Mouse (Mus musculus) macrophage (primary cell): Measurements from ENCODE around the gene Sdf2l1. TPM values are rescaled to one million over a fixed set of nuclear protein-coding genes. Genes with fewer than 3 reads are reported as not detected.

Source experiments
- H3K27ac ChIP-seq: fragments of 350-480 bp; formaldehyde crosslinking; 2 replicates; pipeline ENCODE4 v1.9.0; 2021
- H3K36me3 ChIP-seq: fragments of 350-480 bp; formaldehyde crosslinking; 2 replicates; pipeline ENCODE4 v1.9.0; 2021; ENCODE audit errors: inconsistent target
- H3K4me3 ChIP-seq: fragments of 350-480 bp; formaldehyde crosslinking; 2 replicates; pipeline ENCODE4 v1.9.0; 2021; ENCODE audit errors: inconsistent target
- H3K79me2 ChIP-seq: fragments of 350-480 bp; formaldehyde crosslinking; 2 replicates; pipeline ENCODE4 v1.9.0; 2021; ENCODE audit errors: inconsistent target
- WGBS: methylation state at CpG from one replicate; pipeline ENCODE4 v1.1.7; 2026; ENCODE audit warnings: inconsistent platforms; ENCODE audit not compliant: missing documents; 5-methylcytosine and 5-hydroxymethylcytosine counted together
- polyA plus RNA-seq: library from polyadenylated mRNA; stranded (reverse); fragments of 250-400 nt; gene quantifications from 3 replicates; pipeline ENCODE4 v1.2.4, GENCODE M21; 2018; ENCODE audit warnings: inconsistent platforms

Gene Sdf2l1
- polyA plus RNA-seq, 1 experiment from 2014 or later: 56.1 TPM

DNA sequence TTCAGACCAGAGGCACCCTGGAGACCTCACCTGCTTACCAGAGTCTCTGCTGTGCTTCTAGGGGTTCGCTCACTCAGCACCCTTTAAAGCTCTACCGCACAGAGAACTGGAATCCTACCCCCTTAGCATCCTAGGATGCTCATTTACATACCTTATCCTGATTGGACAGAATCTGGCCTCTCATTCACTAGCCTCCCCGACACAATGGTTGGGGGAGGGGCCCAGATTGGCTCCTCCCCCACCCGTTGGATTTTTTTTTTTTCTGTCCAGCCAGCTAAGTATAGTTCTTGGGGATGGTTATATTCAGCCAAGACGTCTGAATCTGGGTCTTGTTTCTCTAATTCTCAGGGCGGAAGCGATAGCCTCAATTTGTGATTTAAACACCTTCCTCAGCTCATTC is 12.2 kb upstream of the Sdf2l1 start, which contains the start of gene Ydjc:
Ydjc (plus strand) TSS at position 283 of the 400 bp plus-strand sequence.
- WGBS: 48% methylated on average over 7 of the region's 7 CpGs

DNA sequence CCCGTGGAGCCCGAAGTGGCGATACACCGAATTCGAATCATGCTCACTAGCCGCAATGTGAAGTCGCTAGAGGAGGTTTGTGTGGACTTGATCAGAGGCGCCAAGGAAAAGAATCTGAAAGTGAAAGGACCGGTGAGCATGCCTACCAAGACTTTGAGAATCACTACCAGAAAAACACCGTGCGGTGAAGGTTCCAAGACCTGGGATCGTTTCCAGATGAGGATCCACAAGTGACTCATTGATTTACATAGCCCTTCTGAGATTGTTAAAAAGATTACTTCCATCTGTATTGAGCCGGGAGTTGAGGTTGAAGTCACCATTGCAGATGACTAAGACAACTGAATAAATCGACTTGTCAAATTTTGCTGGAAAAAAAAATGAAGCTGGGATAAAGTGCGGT is 5.2 kb upstream of the Sdf2l1 start:
- no peaks in the 10 kb centered on the region for H3K79me2 ChIP-seq
- 89% methylated on average over 15 of the region's 15 CpGs for WGBS
- H3K27ac ChIP-seq: no peak overlapping the region
- no peak overlapping the region for H3K4me3 ChIP-seq
- no peaks in the 10 kb centered on the region for H3K36me3 ChIP-seq

More for the DNA sequence above, 12.2 kb upstream of the Sdf2l1 start, which contains the start of gene Ydjc:
- Histone ChIP-seq H3K4me3 (no peak within 1 kb of the TSS), H3K27ac (no peak within 1 kb of the TSS), H3K79me2 (no peaks in the 10 kb centered on the region), H3K36me3 (no peaks in the 10 kb centered on the region)

DNA sequence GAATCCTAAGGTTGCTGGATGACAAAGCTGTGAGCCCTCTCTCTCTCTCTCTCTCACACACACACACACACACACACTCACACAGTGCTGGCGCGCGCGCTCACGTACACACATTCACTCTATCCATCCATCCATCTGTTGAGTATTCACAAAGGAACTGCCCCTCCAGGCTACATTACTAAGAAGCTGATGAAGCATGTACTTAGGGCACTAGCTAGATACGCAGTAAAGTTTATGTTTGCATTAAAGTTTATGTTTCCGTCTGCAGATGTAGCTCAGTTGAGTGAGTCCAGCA is 670 bp upstream of the Sdf2l1 start:
- WGBS: 74% methylated on average over 7 of the region's 7 CpGs
- Histone ChIP-seq H3K27ac (peak overlapping the region; percentile 69), H3K79me2 (peaks cover 18% of the 10 kb centered on the region), H3K4me3 (peak overlapping the region; percentile 30), H3K36me3 (no peaks in the 10 kb centered on the region)

DNA sequence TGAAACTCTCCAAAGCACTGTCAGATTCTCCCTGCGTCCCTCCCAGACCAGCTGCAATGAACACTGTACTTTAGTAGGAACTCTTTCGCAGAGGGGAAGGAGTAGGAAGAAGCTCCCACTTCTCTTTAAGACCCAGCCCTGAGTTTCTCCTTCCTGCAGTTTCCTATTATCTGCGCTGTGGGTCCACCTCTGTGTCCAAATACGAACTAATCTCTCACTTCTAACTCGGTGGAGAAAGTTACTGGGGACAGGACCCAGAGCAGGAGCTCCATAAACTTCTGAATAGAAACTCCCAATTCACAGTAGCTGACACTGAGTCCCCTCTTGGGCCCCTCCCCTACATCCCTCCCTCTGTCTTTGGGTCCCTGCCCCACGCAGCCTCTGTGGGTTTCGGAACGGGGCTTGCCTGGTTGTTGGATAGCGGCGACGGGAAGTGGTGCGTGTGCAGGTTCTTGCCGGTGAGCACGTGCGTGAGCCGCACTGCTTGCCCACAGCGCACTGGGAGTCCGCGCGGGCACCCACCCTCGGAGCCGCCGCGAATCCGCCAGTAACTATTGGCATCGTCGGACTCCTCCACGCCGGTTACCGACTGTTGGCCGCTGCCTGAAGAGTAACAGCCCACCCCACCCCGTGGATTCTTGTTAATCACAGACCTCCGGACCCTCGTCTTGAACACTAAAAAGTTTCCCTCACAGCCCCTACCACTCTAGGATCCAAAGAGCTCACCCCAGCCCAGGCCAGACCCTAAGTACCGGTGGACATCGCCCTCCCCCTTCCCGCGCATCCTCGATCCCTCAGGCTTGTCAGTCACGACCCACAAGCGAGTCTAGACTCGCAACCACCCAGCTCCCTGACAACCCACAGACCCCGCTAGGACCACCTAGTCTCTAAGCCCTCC is 743 bp downstream of the Sdf2l1 start:
- H3K79me2 ChIP-seq: peaks cover 18% of the 10 kb centered on the region
- peak overlapping the region; percentile 96 for H3K4me3 ChIP-seq
- peak overlapping the region; percentile 67 for H3K27ac ChIP-seq
- no peaks in the 10 kb centered on the region for H3K36me3 ChIP-seq
- WGBS: 1% methylated on average over 40 of the region's 43 CpGs

DNA sequence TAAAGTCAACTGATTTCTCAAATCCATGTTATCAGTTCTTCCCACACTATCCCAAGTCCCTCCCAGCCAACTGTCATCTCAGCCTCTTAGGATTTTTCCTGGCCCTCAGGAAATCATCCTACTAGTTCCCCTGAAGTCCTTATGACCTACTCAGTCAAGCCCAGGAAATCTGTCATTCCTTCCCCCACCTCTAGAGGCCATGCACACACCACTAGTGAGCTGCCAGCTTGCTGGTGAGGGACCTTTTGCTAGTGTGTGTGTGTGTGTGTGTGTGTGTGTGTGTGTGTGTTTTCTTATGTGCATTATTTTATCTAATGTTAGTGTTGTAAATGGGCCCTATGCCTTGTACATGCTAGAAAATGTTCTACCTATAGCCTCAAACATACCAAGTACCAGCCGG is 4.9 kb downstream of the Sdf2l1 start:
- Histone ChIP-seq H3K27ac (no peak overlapping the region), H3K79me2 (peaks cover 18% of the 10 kb centered on the region), H3K36me3 (no peaks in the 10 kb centered on the region), H3K4me3 (no peak overlapping the region)
- WGBS: 91% methylated on average over 1 of the region's 1 CpGs

DNA sequence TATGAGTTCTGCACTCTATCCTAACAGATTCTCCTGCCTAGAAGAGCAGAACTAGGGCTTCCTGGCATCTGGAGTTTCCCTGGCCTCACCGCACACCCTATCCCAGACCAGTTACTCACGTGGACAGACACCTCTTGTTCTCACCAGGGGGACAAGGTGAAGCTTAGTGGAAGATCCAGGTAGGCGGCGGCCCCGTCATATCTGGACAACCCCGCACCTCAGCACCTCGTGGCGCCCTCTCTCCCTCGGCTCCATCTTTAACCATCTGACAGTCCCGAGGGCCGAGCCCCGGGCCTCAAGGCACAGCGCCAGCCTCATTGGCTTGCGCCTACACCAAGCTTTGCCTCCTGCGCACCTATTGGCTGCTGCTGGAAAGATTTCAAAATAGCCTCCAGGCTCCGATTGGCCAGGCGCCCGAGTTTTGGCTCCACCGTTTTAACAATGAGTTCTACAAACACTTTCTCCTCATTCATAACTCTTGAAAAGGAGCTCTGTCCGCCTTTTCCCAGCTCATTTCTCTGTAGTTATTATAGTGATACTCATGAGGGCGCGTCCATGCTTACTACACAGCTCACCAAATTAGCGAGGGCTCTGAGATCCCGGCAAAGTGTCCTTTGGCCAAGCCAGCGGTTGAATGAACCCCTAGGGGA is 7.2 kb downstream of the Sdf2l1 start, which contains the start of gene 2610318N02Rik:
2610318N02Rik (minus strand) TSS at position 297 of the 650 bp plus-strand sequence.
- H3K27ac ChIP-seq: peak within 1 kb of the TSS; percentile 17; the same call in 1 of the 2 replicates

DNA sequence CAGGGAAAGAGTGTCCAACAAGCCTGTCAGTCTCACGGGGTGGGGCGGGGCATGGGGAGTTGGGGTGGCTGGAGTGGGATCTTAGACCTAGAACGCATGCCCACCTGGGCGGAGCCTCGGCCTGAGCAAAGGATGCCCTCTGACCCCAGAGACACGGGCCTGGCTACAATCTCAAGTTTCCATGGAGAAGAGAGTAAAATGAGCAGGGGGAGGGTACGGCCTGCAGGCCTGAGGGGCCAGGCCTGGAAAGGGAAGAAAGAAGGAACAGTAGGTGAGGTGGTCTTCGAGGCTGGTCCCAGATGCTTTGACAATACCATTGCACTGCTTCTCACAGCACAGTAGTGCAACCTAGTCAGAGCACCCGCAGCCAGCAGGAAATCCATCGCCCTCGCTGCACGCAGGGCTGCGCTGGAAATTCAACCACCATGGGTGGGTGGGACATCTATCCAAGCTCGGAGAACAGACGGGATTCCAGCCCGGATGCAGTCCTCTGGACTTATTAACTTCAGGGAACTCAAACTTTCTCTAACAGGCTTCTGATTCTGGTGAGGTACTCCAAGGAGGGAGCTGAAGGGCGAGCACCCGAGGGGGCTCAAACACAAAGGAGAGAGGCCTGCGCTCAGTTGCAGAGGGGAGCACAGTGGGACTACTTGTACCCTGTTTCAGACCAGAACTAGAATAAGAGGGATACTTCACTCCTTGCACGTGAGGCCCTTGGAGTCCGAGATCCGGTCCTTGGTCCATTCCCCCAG is 7.9 kb downstream of the Sdf2l1 start:
- Histone ChIP-seq H3K79me2 (no peaks in the 10 kb centered on the region), H3K36me3 (no peaks in the 10 kb centered on the region), H3K4me3 (peak overlapping the region; percentile 55), H3K27ac (peak overlapping the region; percentile 17; the same call in 1 of the 2 replicates)
- WGBS: 33% methylated on average over 22 of the region's 22 CpGs

More for the DNA sequence above, 7.2 kb downstream of the Sdf2l1 start, which contains the start of gene 2610318N02Rik:
- Histone ChIP-seq H3K36me3 (no peaks in the 10 kb centered on the region), H3K79me2 (no peaks in the 10 kb centered on the region), H3K4me3 (peak within 1 kb of the TSS; percentile 55)
- 2% methylated on average over 25 of the region's 25 CpGs for WGBS

DNA sequence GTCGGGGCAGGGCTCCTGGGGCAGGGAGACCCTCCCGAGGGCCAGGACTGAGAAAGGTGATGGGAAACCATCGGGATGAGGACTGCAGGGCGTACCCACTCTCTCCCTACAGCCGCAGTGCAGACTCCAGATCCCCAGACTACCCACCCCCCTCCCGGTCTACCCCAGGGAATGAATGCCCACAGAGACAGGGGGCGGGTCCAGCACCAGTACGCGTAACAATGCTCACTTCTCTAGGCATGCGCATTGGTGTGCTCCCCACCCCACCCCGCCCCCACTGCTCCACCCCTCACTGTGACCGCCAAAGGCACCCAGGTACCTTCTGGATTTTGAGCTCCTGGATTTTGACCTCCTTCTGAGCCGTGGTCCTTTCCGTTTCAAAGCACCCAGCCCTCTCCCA is 10.6 kb downstream of the Sdf2l1 start:
- Histone ChIP-seq H3K27ac (no peak overlapping the region), H3K4me3 (no peak overlapping the region), H3K36me3 (no peaks in the 10 kb centered on the region), H3K79me2 (no peaks in the 10 kb centered on the region)
- 96% methylated on average over 13 of the region's 14 CpGs for WGBS

DNA sequence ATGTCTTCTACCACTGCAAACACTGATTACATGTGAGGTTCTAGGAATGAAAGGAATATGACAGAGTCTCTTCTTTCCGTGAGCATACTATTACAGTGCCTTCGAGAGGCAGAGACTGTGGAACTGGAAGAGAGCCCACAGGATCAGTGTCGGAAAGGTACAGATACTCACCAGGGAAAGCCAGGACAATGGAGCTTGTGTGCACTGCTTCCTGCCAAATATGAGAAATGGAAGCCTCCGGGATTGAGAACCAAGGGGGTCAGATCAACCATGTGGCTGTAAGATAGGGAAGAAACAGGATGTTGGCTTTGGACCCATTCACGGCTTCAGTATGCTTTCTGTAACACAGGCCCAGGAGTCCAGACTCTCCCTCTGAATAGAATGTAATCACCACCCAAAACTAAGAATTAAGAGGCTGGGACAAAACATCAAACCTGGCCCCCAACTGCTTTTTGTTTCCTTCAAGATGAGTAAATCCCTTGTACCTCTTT is 14.8 kb downstream of the Sdf2l1 start:
- Histone ChIP-seq H3K27ac (no peak overlapping the region), H3K4me3 (no peak overlapping the region), H3K36me3 (no peaks in the 10 kb centered on the region), H3K79me2 (no peaks in the 10 kb centered on the region)
- WGBS: 93% methylated on average over 5 of the region's 5 CpGs

DNA sequence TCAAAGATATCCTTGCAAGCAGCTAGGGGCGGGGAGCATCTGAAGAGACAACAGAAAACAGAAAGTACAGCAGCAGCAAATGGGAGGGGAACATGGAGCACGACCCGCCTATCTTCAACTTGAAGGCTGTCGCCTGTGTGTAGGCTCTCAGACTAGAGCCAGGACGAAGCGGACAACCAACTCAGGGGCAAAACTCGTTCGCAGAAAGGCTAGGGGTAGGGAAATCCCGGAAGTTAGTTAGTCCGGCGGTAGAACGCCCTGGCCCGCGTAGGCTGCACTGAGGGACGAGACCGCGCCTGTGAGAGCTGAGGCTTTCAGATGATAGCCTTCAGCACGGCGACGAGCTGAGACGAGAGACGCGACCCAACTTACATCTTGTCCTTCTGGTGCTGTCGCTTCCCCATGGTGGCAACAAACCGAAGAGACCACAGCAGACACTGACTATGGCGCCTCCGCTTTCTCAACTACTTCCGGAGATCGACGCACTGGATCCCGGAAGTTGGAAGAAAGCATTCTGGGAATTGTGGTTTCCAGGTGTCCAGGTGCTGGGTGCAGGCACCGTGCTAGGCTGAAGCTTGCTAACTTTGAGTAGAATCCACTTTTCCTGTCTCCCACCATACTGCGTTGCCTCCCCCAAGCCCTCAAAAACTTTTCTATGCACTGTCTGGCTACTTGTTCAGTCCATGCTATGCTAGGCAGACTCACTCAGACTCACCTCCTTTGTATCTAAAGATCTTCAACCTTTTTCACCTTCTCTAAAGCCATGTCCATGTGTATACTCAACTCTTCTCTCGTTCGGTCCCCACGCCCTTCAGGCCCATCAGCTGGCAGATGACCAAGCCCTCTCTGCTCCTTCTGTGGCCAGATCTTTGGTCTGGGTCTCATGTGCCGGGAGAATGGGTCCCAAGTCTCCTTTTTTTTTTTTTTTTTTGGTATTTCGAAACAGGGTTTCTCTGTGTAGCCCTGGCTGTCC is 21.1 kb downstream of the Sdf2l1 start, which contains the start of gene Ppil2:
Ppil2 (minus strand) TSS at position 487 of the 973 bp plus-strand sequence.
- 2% methylated on average over 36 of the region's 38 CpGs for WGBS
- Histone ChIP-seq H3K79me2 (peaks cover 48% of the 10 kb centered on the region), H3K4me3 (peak within 1 kb of the TSS; percentile 99), H3K27ac (peak within 1 kb of the TSS; percentile 79), H3K36me3 (peaks cover 22% of the 10 kb centered on the region; the same call in 1 of the 2 replicates)

DNA sequence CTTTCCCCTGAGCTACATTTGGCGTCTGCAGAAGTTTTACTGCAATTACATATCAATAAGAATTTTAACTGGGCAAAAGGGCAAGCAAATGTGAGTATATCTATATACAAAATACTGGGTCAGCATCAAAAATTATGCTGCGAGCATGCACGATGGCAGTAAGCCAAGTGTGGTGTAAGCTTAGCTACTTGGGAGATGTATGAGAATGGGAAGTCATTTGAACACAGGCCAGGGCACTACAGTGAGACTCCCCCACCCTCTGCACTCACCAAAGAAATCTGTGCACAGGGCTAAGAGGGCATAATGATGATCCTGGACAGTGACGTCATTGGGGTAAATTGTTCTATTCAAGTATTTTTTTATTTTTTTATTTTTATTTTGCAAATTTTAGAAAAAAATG is 27.6 kb downstream of the Sdf2l1 start:
- H3K4me3 ChIP-seq: no peak overlapping the region
- WGBS: 85% methylated on average over 4 of the region's 4 CpGs
- peaks cover 82% of the 10 kb centered on the region for H3K36me3 ChIP-seq
- H3K79me2 ChIP-seq: peaks cover 74% of the 10 kb centered on the region
- no peak overlapping the region for H3K27ac ChIP-seq

DNA sequence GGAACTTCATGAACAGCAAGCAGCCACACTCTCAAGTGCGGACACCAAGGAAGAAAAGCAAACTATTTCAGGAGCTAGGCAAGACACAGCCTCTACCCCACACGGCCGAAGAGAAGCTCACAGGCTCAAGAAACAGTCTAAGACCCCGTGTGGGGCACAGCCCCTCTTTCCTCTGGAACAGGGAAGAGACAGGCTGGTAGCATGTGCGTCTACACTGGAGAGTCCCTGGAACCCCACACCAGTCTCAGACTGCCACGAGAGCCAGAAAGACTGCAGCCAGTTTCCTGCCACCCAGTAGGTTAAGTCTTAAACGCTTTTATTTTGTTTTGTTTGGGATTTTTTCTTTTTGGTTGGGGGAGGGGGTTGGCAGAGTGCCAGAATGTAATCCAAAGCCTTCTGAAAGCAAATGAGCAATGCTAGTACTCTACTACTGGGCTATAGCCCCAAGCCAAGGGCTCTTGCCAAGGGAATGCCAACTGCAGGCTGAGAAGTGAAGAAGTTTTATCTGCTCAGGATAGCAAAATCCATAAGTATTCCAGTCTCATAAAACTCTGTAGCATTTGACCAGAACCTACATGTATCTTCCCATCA is 29.5 kb downstream of the Sdf2l1 start:
- 88% methylated on average over 7 of the region's 7 CpGs for WGBS
- no peak overlapping the region for H3K27ac ChIP-seq
- H3K36me3 ChIP-seq: peaks cover 88% of the 10 kb centered on the region
- H3K4me3 ChIP-seq: no peak overlapping the region
- peaks cover 55% of the 10 kb centered on the region; the same call in 1 of the 2 replicates for H3K79me2 ChIP-seq

DNA sequence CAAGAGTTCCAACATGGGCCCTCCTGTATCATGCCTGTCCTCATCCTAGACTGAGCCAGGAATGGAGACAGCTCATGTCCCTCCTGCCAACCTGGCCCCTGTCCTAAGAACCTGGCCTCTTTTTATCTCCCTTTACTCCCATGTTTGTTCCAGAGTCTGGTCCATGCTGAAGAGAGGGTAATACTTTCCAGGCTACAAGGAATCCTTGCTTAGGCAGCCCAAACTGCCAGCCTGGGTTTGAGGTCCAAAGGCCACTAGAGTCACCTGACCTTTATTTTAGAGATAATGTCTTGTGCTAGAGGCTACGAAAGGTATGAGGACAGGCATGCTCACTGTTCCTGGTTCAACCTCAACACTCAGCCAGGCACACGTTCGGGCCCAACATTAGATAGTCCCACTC is 35.2 kb downstream of the Sdf2l1 start:
- WGBS: 97% methylated on average over 3 of the region's 3 CpGs
- Histone ChIP-seq H3K4me3 (no peak overlapping the region), H3K79me2 (peaks cover 6% of the 10 kb centered on the region; the same call in 1 of the 2 replicates), H3K36me3 (peaks cover 91% of the 10 kb centered on the region), H3K27ac (no peak overlapping the region)
